Mouse (Mus musculus): ENCODE data around the gene Ccdc113.

- TF ChIP-seq CTCF (IDR thresholded peaks at IDR 0.05; ENCODE audit: low read depth, low read length) (no peak), POLR2A (IDR thresholded peaks at IDR 0.05; ENCODE audit: borderline replicate concordance, low read depth, low read length) (no peak)
These were observed 17.0 kb upstream of the Ccdc113 start for GRCm38 (mm10) chr8:95516928-95517327.
